In the genomic region with DNA sequence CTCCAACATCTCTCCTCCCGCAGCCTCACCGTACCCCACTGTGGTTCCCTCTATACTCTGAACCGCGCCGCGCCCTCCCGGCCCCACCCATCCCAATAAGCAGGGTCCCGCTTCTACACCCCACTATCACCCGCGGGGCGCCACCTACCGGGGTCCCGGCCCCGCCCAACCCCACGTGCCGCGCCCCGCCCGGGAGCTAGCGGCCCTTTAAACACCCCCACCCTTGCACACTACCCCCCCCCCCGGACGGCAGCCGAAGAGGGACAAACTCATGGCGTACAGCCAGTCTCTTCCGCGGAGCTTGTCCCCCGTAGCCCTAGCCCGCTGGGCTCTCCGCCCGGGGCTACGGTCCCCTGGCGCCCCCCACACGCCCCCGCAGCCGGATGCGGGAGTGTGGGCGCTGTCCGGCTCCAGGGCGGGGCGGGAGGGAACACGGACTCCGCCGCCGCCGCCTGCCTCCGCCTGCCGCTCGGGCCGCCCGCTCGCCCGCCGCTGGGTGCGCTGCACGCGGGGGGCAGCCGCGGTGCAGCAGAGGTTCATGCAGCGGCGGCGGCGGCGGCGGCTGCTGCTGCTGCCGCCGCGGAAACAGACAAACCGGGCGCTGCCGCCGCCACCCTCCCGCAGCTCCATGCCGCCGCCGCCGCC, we compare ENCODE assay signal across 8 mouse cellular contexts. TPM values are rescaled to one million over a fixed set of nuclear protein-coding genes. Genes with fewer than 3 reads are reported as not detected.
DNase-seq lines count a peak whose midpoint lies in the region; ATAC-seq and TF ChIP-seq lines count a peak whose summit lies in the region.

No protein-coding gene starts in this region.

- H3K4me3 ChIP-seq in ES-E14 (ENCODE audit: insufficient read depth in 1 of 2, low read depth in 1 of 2, low read length in 2 of 2, poor library complexity in 1 of 2, severe bottlenecking in 1 of 2): peak overlapping the region; percentile 80 to 86
- peak overlapping the region; percentile 76 for H3K4me3 ChIP-seq in lung, postnatal 0 days (ENCODE audit: low read depth, low read length)

- H3K4me1 ChIP-seq in ES-E14 (ENCODE audit: control insufficient read depth in 2 of 2, insufficient read depth in 2 of 2, low read length in 2 of 2, poor library complexity in 1 of 2): peaks cover 0 to 6% of the 10 kb centered on the region in 2 experiments; a peak in 1 of 4 replicates
- H3K4me1 ChIP-seq in lung, postnatal 0 days (ENCODE audit: insufficient read depth, low read depth, low read length): no peaks in the 10 kb centered on the region

- ATAC-seq in lung, postnatal 0 days: peak; percentile 77

- peaks cover 12% of the 10 kb centered on the region; the same call in 1 of the 2 replicates for H3K27me3 ChIP-seq in lung, postnatal 0 days (replicated peaks; ENCODE audit: insufficient read depth, low read length)

- peak overlapping the region; percentile 90 for H3K9ac ChIP-seq in ES-E14 (ENCODE audit: insufficient read depth, low read depth, low read length, poor library complexity, severe bottlenecking)
- peak overlapping the region; percentile 46 for H3K9ac ChIP-seq in lung, postnatal 0 days (replicated peaks; ENCODE audit: low read depth)

- under 1% methylated on average over 27 of the region's 76 CpGs for WGBS in lung, postnatal 0 days

- in situ Hi-C loops in ES-E14 (cut with MboI; ENCODE audit: low sequenced_read_pairs in 2 of 2, unreplicated experiment in 2 of 2): no loop called here

- H3K27ac ChIP-seq in ES-E14 (ENCODE audit: insufficient read depth, low read depth, low read length, poor library complexity, severe bottlenecking): no peak overlapping the region
- H3K27ac ChIP-seq in lung, postnatal 0 days (ENCODE audit: low read length): no peak overlapping the region

- peak; percentile 38 for DNase-seq in ES-E14 (ENCODE audit: low read depth, low spot score)
- peak; percentile 66 to 83 for DNase-seq in cerebellum, adult 18-20 months
- DNase-seq in forelimb bud, embryonic 11.5 days (ENCODE audit: low read depth, low spot score): peak; percentile 53
- peak; percentile 86 for DNase-seq in heart, postnatal 4 days
- DNase-seq in layer of hippocampus, postnatal 10 days (ENCODE audit: low spot score in 2 of 2): peak; percentile 73 to 81
- DNase-seq in lung, postnatal 0 days (ENCODE audit: low spot score): peak; percentile 57
- peak; percentile 77 for DNase-seq in ovary, postnatal 36 days (ENCODE audit: low spot score)
- DNase-seq in thymus, postnatal 25 days: peak; percentile 75

- no peak for TF ChIP-seq EP300 in lung, postnatal 0 days (IDR thresholded peaks at IDR 0.05)

- TF ChIP-seq CTCF in lung, postnatal 0 days (IDR thresholded peaks at IDR 0.05): 0 out of 2 replicates have a peak, but pooled peaks have one; percentile 6

- H3K36me3 ChIP-seq in ES-E14 (ENCODE audit: control insufficient read depth, insufficient read depth, low read length, poor library complexity, severe bottlenecking): no peaks in the 10 kb centered on the region
- H3K36me3 ChIP-seq in lung, postnatal 0 days (ENCODE audit: insufficient read depth, low read length): no peaks in the 10 kb centered on the region

- no peaks in the 10 kb centered on the region for H3K9me3 ChIP-seq in ES-E14 (ENCODE audit: control insufficient read depth, insufficient read depth, low read depth, low read length)
- H3K9me3 ChIP-seq in lung, postnatal 0 days (ENCODE audit: low read length): no peaks in the 10 kb centered on the region

- peak overlapping the region; percentile 98 for H3K4me2 ChIP-seq in lung, postnatal 0 days (replicated peaks; ENCODE audit: low read depth, low read length)

TF ChIP-seq in ES-E14, 5 proteins besides CTCF, POLR2A, EP300 and RAD21:
- TF ChIP-seq MAFK (IDR thresholded peaks at IDR 0.05; ENCODE audit: insufficient read depth, low read depth, low read length) (no peak), ZNF384 (IDR thresholded peaks at IDR 0.05; ENCODE audit: low read depth, low read length) (no peak), CHD2 (IDR thresholded peaks at IDR 0.05; ENCODE audit: low read depth, low read length) (no peak), HCFC1 (IDR thresholded peaks at IDR 0.05; ENCODE audit: borderline replicate concordance, insufficient read depth, low read length) (no peak), ZC3H11A (IDR thresholded peaks at IDR 0.05; ENCODE audit: borderline replicate concordance, low read depth, low read length) (no peak)

RNA-seq across cellular contexts. Expression of gene Fam78b, which starts 0.6 kb away (rescaled TPM):
- 0.42 and 0.98 TPM in 2 replicates for total RNA-seq in ES-E14 (2012; rRNA removed)
- 1 to 10 TPM; 5.8 to 5.9 TPM for total RNA-seq in heart, postnatal 4 days (2021)
- 10 to 100 TPM; 35.6 to 39.0 TPM for total RNA-seq in layer of hippocampus, postnatal 10 days (2021)
- polyA plus RNA-seq in lung, postnatal 0 days (2015; fragmentation: Nextera tagmentation; extraction: Ambion mirVana): 0.60 and 0.61 TPM in 2 replicates

Comparison
In these comparisons a context has a peak if more than half of its experiments do, and no peak if none do; other contexts are left out.
1. RNA of gene Fam78b, which starts 0.6 kb away (total RNA-seq): 35.6 to 39.0 TPM in layer of hippocampus, postnatal 10 days; 5.8 to 5.9 TPM in heart, postnatal 4 days and 0.42 to 0.98 TPM in ES-E14; every median in the first group is over 4 times any median in the second.
2. Peak in every context shown above with its lines, with median percentiles within 50 percentile points of each other: DNase-seq.